Mouse (Mus musculus): Measurements from ENCODE around the gene Tvp23a. TPM values are rescaled to one million over a fixed set of nuclear protein-coding genes. Genes with fewer than 3 reads are reported as not detected.

The Tvp23a gene
- polyA plus RNA-seq, 1 experiment from 2014 or later = 38.9 TPM

GRCm38 (mm10) chr16:10392587-10392986 is 54.6 kb downstream of the Tvp23a start:
- DNase-seq (ENCODE audit: low spot score) = no peak
- 83% methylated on average over 9 of the region's 9 CpGs for WGBS
- Histone ChIP-seq H3K9me3 (replicated peaks; ENCODE audit: control insufficient read depth, low read length) (no peaks in the 10 kb centered on the region), H3K4me3 (ENCODE audit: low read depth, low read length) (no peak overlapping the region), H3K4me2 (ENCODE audit: low read length) (no peak overlapping the region), H3K27me3 (replicated peaks; ENCODE audit: control insufficient read depth, insufficient read depth, low read length) (0 out of 2 replicates have a peak, but pooled peaks cover 4% of the 10 kb centered on the region), H3K27ac (ENCODE audit: low read depth, low read length) (no peak overlapping the region), H3K36me3 (ENCODE audit: control insufficient read depth, insufficient read depth, low read length) (no peaks in the 10 kb centered on the region), H3K9ac (ENCODE audit: low read length) (no peak overlapping the region), H3K4me1 (ENCODE audit: control insufficient read depth, insufficient read depth, low read length) (no peaks in the 10 kb centered on the region)
- no peak for ATAC-seq

- Histone ChIP-seq H3K36me3 (ENCODE audit: control insufficient read depth, insufficient read depth, low read length) (no peaks in the 10 kb centered on the region), H3K4me1 (ENCODE audit: control insufficient read depth, insufficient read depth, low read length) (no peaks in the 10 kb centered on the region), H3K4me2 (ENCODE audit: low read length) (no peak overlapping the region), H3K9me3 (replicated peaks; ENCODE audit: control insufficient read depth, low read length) (no peaks in the 10 kb centered on the region), H3K9ac (ENCODE audit: low read length) (no peak overlapping the region), H3K27ac (ENCODE audit: low read depth, low read length) (no peak overlapping the region), H3K4me3 (ENCODE audit: low read depth, low read length) (no peak overlapping the region), H3K27me3 (replicated peaks; ENCODE audit: control insufficient read depth, insufficient read depth, low read length) (no peaks in the 10 kb centered on the region)
- DNase-seq (ENCODE audit: low spot score) = no peak
- WGBS = 90% methylated on average over 6 of the region's 6 CpGs
- no peak for ATAC-seq
Observed at GRCm38 (mm10) chr16:10388634-10389365, 58.4 kb downstream of the Tvp23a start.

GRCm38 (mm10) chr16:10385261-10385660 is 61.9 kb downstream of the Tvp23a start:
- no peak for DNase-seq (ENCODE audit: low spot score)
- 69% methylated on average over 12 of the region's 12 CpGs for WGBS
- H3K4me3 ChIP-seq (ENCODE audit: low read depth, low read length) = no peak overlapping the region
- ATAC-seq = no peak
- H3K27ac ChIP-seq (ENCODE audit: low read depth, low read length) = no peak overlapping the region
- H3K9me3 ChIP-seq (replicated peaks; ENCODE audit: control insufficient read depth, low read length) = no peaks in the 10 kb centered on the region
- H3K4me1 ChIP-seq (ENCODE audit: control insufficient read depth, insufficient read depth, low read length) = no peaks in the 10 kb centered on the region
- H3K9ac ChIP-seq (ENCODE audit: low read length) = no peak overlapping the region
- H3K4me2 ChIP-seq (ENCODE audit: low read length) = no peak overlapping the region
- H3K36me3 ChIP-seq (ENCODE audit: control insufficient read depth, insufficient read depth, low read length) = no peaks in the 10 kb centered on the region
- H3K27me3 ChIP-seq (replicated peaks; ENCODE audit: control insufficient read depth, insufficient read depth, low read length) = no peaks in the 10 kb centered on the region

GRCm38 (mm10) chr16:10384544-10384943 is 62.6 kb downstream of the Tvp23a start:
- H3K4me3 ChIP-seq (ENCODE audit: low read depth, low read length) = no peak overlapping the region
- DNase-seq (ENCODE audit: low spot score) (no peak), ATAC-seq (no peak)
- no peak overlapping the region for H3K9ac ChIP-seq (ENCODE audit: low read length)
- H3K9me3 ChIP-seq (replicated peaks; ENCODE audit: control insufficient read depth, low read length) = no peaks in the 10 kb centered on the region
- H3K36me3 ChIP-seq (ENCODE audit: control insufficient read depth, insufficient read depth, low read length) = no peaks in the 10 kb centered on the region
- no peaks in the 10 kb centered on the region for H3K4me1 ChIP-seq (ENCODE audit: control insufficient read depth, insufficient read depth, low read length)
- H3K4me2 ChIP-seq (ENCODE audit: low read length) = no peak overlapping the region
- H3K27ac ChIP-seq (ENCODE audit: low read depth, low read length) = no peak overlapping the region
- H3K27me3 ChIP-seq (replicated peaks; ENCODE audit: control insufficient read depth, insufficient read depth, low read length) = no peaks in the 10 kb centered on the region
- 73% methylated on average over 3 of the region's 3 CpGs for WGBS

- 33% methylated on average over 8 of the region's 8 CpGs for WGBS
- no peak overlapping the region for H3K4me2 ChIP-seq (ENCODE audit: low read length)
Observed at GRCm38 (mm10) chr16:10384060-10384497, 63.1 kb downstream of the Tvp23a start.

GRCm38 (mm10) chr16:10379531-10379930 is 67.6 kb downstream of the Tvp23a start:
- Histone ChIP-seq H3K27ac (ENCODE audit: low read depth, low read length) (no peak overlapping the region), H3K4me3 (ENCODE audit: low read depth, low read length) (no peak overlapping the region), H3K4me1 (ENCODE audit: control insufficient read depth, insufficient read depth, low read length) (no peaks in the 10 kb centered on the region; the same call in 1 of the 2 replicates), H3K36me3 (ENCODE audit: control insufficient read depth, insufficient read depth, low read length) (no peaks in the 10 kb centered on the region), H3K9me3 (replicated peaks; ENCODE audit: control insufficient read depth, low read length) (no peaks in the 10 kb centered on the region), H3K9ac (ENCODE audit: low read length) (no peak overlapping the region), H3K27me3 (replicated peaks; ENCODE audit: control insufficient read depth, insufficient read depth, low read length) (no peaks in the 10 kb centered on the region), H3K4me2 (ENCODE audit: low read length) (no peak overlapping the region)
- DNase-seq (ENCODE audit: low spot score) (peak; percentile 14), ATAC-seq (no peak)
- WGBS = 62% methylated on average over 2 of the region's 2 CpGs

More at GRCm38 (mm10) chr16:10384060-10384497, 63.1 kb downstream of the Tvp23a start:
- H3K27ac ChIP-seq (ENCODE audit: low read depth, low read length) = no peak overlapping the region
- H3K4me1 ChIP-seq (ENCODE audit: control insufficient read depth, insufficient read depth, low read length) = no peaks in the 10 kb centered on the region
- H3K9ac ChIP-seq (ENCODE audit: low read length) = no peak overlapping the region
- no peaks in the 10 kb centered on the region for H3K36me3 ChIP-seq (ENCODE audit: control insufficient read depth, insufficient read depth, low read length)
- no peak overlapping the region for H3K4me3 ChIP-seq (ENCODE audit: low read depth, low read length)
- ATAC-seq (no peak), DNase-seq (ENCODE audit: low spot score) (no peak)
- no peaks in the 10 kb centered on the region for H3K9me3 ChIP-seq (replicated peaks; ENCODE audit: control insufficient read depth, low read length)
- no peaks in the 10 kb centered on the region for H3K27me3 ChIP-seq (replicated peaks; ENCODE audit: control insufficient read depth, insufficient read depth, low read length)

- H3K36me3 ChIP-seq (ENCODE audit: control insufficient read depth, insufficient read depth, low read length) = no peaks in the 10 kb centered on the region
- peak overlapping the region; percentile 14; the same call in 1 of the 2 replicates for H3K27ac ChIP-seq (ENCODE audit: low read depth, low read length)
- H3K9me3 ChIP-seq (replicated peaks; ENCODE audit: control insufficient read depth, low read length) = no peaks in the 10 kb centered on the region
- no peaks in the 10 kb centered on the region; the same call in 1 of the 2 replicates for H3K4me1 ChIP-seq (ENCODE audit: control insufficient read depth, insufficient read depth, low read length)
- DNase-seq (ENCODE audit: low spot score) (no peak), ATAC-seq (no peak)
- WGBS = 73% methylated on average over 1 of the region's 1 CpGs
- H3K27me3 ChIP-seq (replicated peaks; ENCODE audit: control insufficient read depth, insufficient read depth, low read length) = no peaks in the 10 kb centered on the region
- no peak overlapping the region for H3K4me3 ChIP-seq (ENCODE audit: low read depth, low read length)
- H3K4me2 ChIP-seq (ENCODE audit: low read length) = no peak overlapping the region
- H3K9ac ChIP-seq (ENCODE audit: low read length) = no peak overlapping the region
Observed at GRCm38 (mm10) chr16:10377286-10377685, 69.9 kb downstream of the Tvp23a start.

- Histone ChIP-seq H3K4me2 (ENCODE audit: low read length) (peak overlapping the region; percentile 38), H3K4me3 (ENCODE audit: low read depth, low read length) (peak overlapping the region; percentile 10; the same call in 1 of the 2 replicates), H3K4me1 (ENCODE audit: control insufficient read depth, insufficient read depth, low read length) (peaks cover 3% of the 10 kb centered on the region; the same call in 1 of the 2 replicates), H3K9ac (ENCODE audit: low read length) (no peak overlapping the region), H3K9me3 (replicated peaks; ENCODE audit: control insufficient read depth, low read length) (no peaks in the 10 kb centered on the region), H3K27me3 (replicated peaks; ENCODE audit: control insufficient read depth, insufficient read depth, low read length) (no peaks in the 10 kb centered on the region), H3K27ac (ENCODE audit: low read depth, low read length) (no peak overlapping the region), H3K36me3 (ENCODE audit: control insufficient read depth, insufficient read depth, low read length) (no peaks in the 10 kb centered on the region)
- peak; percentile 89 for DNase-seq (ENCODE audit: low spot score)
- ATAC-seq = peak; percentile 86
- 19% methylated on average over 13 of the region's 13 CpGs for WGBS
Observed at GRCm38 (mm10) chr16:10374254-10375011, 72.7 kb downstream of the Tvp23a start.

GRCm38 (mm10) chr16:10372372-10372771 is 74.8 kb downstream of the Tvp23a start:
- H3K4me1 ChIP-seq (ENCODE audit: control insufficient read depth, insufficient read depth, low read length) = peaks cover 3% of the 10 kb centered on the region; the same call in 1 of the 2 replicates
- 80% methylated on average over 4 of the region's 4 CpGs for WGBS
- no peaks in the 10 kb centered on the region for H3K36me3 ChIP-seq (ENCODE audit: control insufficient read depth, insufficient read depth, low read length)
- no peak overlapping the region for H3K27ac ChIP-seq (ENCODE audit: low read depth, low read length)
- ATAC-seq (no peak), DNase-seq (ENCODE audit: low spot score) (no peak)
- H3K4me3 ChIP-seq (ENCODE audit: low read depth, low read length) = no peak overlapping the region
- H3K9me3 ChIP-seq (replicated peaks; ENCODE audit: control insufficient read depth, low read length) = no peaks in the 10 kb centered on the region
- no peak overlapping the region for H3K4me2 ChIP-seq (ENCODE audit: low read length)
- no peak overlapping the region for H3K9ac ChIP-seq (ENCODE audit: low read length)
- H3K27me3 ChIP-seq (replicated peaks; ENCODE audit: control insufficient read depth, insufficient read depth, low read length) = no peaks in the 10 kb centered on the region

All from forebrain, embryonic 14.5 days (tissue).